Mouse (Mus musculus) intestine, embryonic 16.5 days (tissue): Measurements from ENCODE around the gene Mxra7. TPM values are rescaled to one million over a fixed set of nuclear protein-coding genes. Genes with fewer than 3 reads are reported as not detected.
A peak's percentile ranks its signal among the peaks of the same experiment; 100 is the strongest.

ENCODE experiments used
- ATAC-seq: fragments of 200-750 bp; cut with Nextera tagmentation; 2 replicates; pipeline ENCODE4 v1.8.0; 2017; ENCODE audit warnings: moderate TSS enrichment, moderate library complexity
- H3K27ac ChIP-seq: fragments of 300-500 bp; sonication (generic); 2 replicates; pipeline ENCODE4 v1.5.1; 2014; ENCODE audit warnings: mild to moderate bottlenecking, low read length
- H3K27me3 ChIP-seq: fragments of 300-500 bp; sonication (generic); replicated peaks from 2 replicates; pipeline ENCODE4 v1.6.1; 2014; ENCODE audit warnings: low read length, control low read depth, mixed read lengths; ENCODE audit not compliant: control insufficient read depth, insufficient read depth
- H3K36me3 ChIP-seq: fragments of 300-500 bp; sonication (generic); 2 replicates; pipeline ENCODE4 v1.6.1; 2014; ENCODE audit warnings: low read length, control low read depth; ENCODE audit not compliant: control insufficient read depth, insufficient read depth
- H3K4me1 ChIP-seq: fragments of 300-500 bp; sonication (generic); 2 replicates; pipeline ENCODE4 v1.6.1; 2014; ENCODE audit warnings: low read length, control low read depth, mixed read lengths; ENCODE audit not compliant: control insufficient read depth, insufficient read depth
- H3K4me2 ChIP-seq: fragments of 300-500 bp; sonication (generic); 2 replicates; pipeline ENCODE4 v1.6.1; 2014; ENCODE audit warnings: low read depth, low read length, control low read depth
- H3K4me3 ChIP-seq: fragments of 300-500 bp; sonication (generic); 2 replicates; pipeline ENCODE4 v1.5.1; 2014; ENCODE audit warnings: mild to moderate bottlenecking, low read length
- H3K9ac ChIP-seq: fragments of 300-500 bp; sonication (generic); 2 replicates; pipeline ENCODE4 v1.6.1; 2014; ENCODE audit warnings: low read depth, low read length
- H3K9me3 ChIP-seq: fragments of 300-500 bp; sonication (generic); 2 replicates; pipeline ENCODE4 v1.6.1; 2016; ENCODE audit warnings: low read length, control low read depth; ENCODE audit not compliant: control insufficient read depth
- WGBS: fragments of 180-500 bp; shearing (Covaris S2); extraction: QIAGEN DNeasy Blood & Tissue Kit; methylation state at CpG from one replicate; pipeline ENCODE4 v1.1.7; 2014; 5-methylcytosine and 5-hydroxymethylcytosine counted together
- polyA plus RNA-seq: library from polyadenylated mRNA; unstranded; fragments of >200 nt; fragmentation: Nextera tagmentation; extraction: Ambion mirVana; gene quantifications from 2 replicates; pipeline ENCODE4 v1.2.1, GENCODE M21; 2015

Mxra7 gene
- polyA plus RNA-seq, 1 experiment from 2014 or later, result 20.6 TPM

- no peak overlapping the region for H3K4me3 ChIP-seq
- H3K27ac ChIP-seq, result no peak overlapping the region
- H3K36me3 ChIP-seq, result peaks cover 5% of the 10 kb centered on the region; the same call in 1 of the 2 replicates
- WGBS, result 71% methylated on average over 5 of the region's 5 CpGs
- no peak for ATAC-seq
- no peaks in the 10 kb centered on the region for H3K9me3 ChIP-seq
- H3K4me1 ChIP-seq, result peaks cover 14% of the 10 kb centered on the region; the same call in 1 of the 2 replicates
- H3K4me2 ChIP-seq, result no peak overlapping the region
- no peak overlapping the region for H3K9ac ChIP-seq
- no peaks in the 10 kb centered on the region for H3K27me3 ChIP-seq
Observed at GRCm38 (mm10) chr11:116848086-116848876, 20.4 kb upstream of the Mxra7 start.

GRCm38 (mm10) chr11:116847187-116848085, 19.6 kb upstream of the Mxra7 start:
- Histone ChIP-seq H3K27ac (no peak overlapping the region), H3K27me3 (no peaks in the 10 kb centered on the region), H3K4me1 (peaks cover 14% of the 10 kb centered on the region; the same call in 1 of the 2 replicates), H3K9me3 (no peaks in the 10 kb centered on the region), H3K36me3 (peaks cover 5% of the 10 kb centered on the region; the same call in 1 of the 2 replicates), H3K4me3 (no peak overlapping the region), H3K9ac (no peak overlapping the region), H3K4me2 (no peak overlapping the region)
- WGBS, result 90% methylated on average over 3 of the region's 3 CpGs
- ATAC-seq, result no peak

- ATAC-seq, result no peak
Observed at GRCm38 (mm10) chr11:116846593-116847181, 18.8 kb upstream of the Mxra7 start.

DNA sequence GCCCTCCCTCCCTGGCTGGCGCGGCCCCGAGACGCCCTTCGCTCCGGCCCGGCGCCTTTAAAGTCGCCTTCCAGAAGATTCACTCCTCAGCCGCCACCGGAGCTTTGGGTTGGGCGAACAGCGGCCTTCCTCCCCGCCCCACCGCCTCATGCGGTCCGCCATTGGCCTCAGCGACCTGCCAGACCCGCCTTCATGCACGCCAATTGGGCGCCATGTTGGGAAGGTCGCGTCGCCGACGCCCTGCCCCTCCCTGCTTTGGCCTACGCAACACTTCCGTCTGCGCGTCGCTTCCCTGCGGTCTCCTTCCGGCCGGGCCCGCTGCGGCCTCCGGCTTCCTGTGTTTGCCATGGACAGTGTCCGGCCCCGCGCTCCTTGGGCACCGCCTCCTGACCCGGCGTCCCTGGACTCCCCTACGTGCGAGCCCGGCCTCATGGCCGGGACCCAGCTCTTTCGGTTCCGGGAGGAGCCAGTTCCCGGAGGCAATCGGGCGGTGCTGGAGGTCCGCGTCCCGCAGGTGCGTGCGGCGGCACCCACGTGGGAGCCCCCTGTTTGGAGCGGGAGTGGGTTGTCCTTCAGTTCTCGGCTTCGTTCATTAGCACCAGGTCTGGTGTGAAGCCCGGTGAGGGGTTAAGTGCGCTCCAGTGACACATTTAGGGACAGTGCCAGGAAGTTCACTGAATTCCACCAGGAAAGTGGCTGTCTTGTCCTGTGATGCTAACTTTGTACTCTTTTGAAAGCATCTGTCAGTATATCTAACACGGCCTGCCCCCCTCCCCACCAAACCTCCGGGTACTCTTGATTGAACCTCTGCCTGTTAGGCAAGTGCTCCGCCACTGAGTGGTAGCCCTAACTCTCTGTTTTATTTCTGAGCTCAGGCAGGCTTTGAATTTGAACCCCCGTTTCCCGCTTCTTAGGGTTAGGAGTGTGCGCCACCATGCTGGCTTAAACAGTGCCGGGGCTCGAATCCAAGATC, 15.7 kb upstream of the Mxra7 start, which contains the start of the genes Mettl23 and Jmjd6:
Gene Mettl23, plus strand, starts transcription at position 18 of the 973 bp plus-strand sequence.
Gene Jmjd6, minus strand, starts transcription at position 189 of the 973 bp plus-strand sequence.
- Histone ChIP-seq H3K9ac (peak within 1 kb of the TSS; percentile 96), H3K4me2 (peak within 1 kb of the TSS; percentile 82), H3K4me1 (peaks cover 39% of the 10 kb centered on the region), H3K4me3 (peak within 1 kb of the TSS; percentile 84), H3K9me3 (no peaks in the 10 kb centered on the region), H3K27ac (peak within 1 kb of the TSS; percentile 100), H3K36me3 (peaks cover 19% of the 10 kb centered on the region; the same call in 1 of the 2 replicates), H3K27me3 (no peaks in the 10 kb centered on the region)
- ATAC-seq, result peak; percentile 96
- WGBS, result under 1% methylated on average over 72 of the region's 72 CpGs

More at GRCm38 (mm10) chr11:116846593-116847181, 18.8 kb upstream of the Mxra7 start:
- H3K4me3 ChIP-seq, result no peak overlapping the region
- peaks cover 5% of the 10 kb centered on the region; the same call in 1 of the 2 replicates for H3K36me3 ChIP-seq
- H3K27me3 ChIP-seq, result no peaks in the 10 kb centered on the region
- no peak overlapping the region for H3K9ac ChIP-seq
- H3K4me1 ChIP-seq, result peaks cover 14% of the 10 kb centered on the region; the same call in 1 of the 2 replicates
- H3K27ac ChIP-seq, result no peak overlapping the region
- no peak overlapping the region for H3K4me2 ChIP-seq
- WGBS, result 84% methylated on average over 4 of the region's 4 CpGs
- no peaks in the 10 kb centered on the region for H3K9me3 ChIP-seq

DNA sequence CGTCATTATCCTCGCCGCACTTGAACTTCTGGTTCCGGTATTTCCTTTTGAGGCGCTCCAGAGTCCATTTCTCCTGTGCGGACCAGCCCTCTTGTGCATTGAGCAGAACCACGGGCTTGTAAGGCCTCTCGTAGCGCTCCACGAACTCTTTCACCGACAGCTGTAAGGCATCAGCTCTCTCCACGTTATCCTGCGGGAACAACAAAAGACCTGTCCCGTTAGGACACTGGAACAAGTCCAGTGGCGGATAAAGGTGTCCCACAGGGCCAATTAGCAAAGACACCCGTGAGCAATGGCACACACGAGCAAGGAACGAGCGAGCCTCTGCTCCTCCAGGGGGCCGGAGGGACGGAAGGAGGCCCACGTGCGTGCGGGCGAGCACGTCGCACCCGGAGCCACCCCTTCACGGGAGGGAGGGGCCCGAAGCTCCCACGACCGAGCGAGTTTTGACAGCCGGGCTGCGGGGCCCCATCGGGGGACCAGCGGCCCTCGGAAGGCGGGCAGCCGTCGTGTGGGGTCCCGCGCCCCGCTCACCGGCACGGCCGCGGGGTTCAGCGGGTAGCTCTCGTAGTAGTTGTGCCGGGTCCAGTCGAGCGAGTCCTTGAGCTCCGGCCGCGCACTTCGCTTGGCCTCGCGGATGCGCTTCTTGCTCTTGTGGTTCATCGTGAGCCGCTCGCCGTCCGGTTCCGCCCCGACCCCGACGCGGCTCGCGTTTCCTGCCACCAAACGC, 14.8 kb upstream of the Mxra7 start:
- Histone ChIP-seq H3K4me3 (peak overlapping the region; percentile 84), H3K36me3 (peaks cover 19% of the 10 kb centered on the region; the same call in 1 of the 2 replicates), H3K27ac (peak overlapping the region; percentile 100), H3K4me2 (peak overlapping the region; percentile 74), H3K27me3 (no peaks in the 10 kb centered on the region), H3K9ac (peak overlapping the region; percentile 96), H3K4me1 (peaks cover 42% of the 10 kb centered on the region), H3K9me3 (no peaks in the 10 kb centered on the region)
- peak; percentile 63 for ATAC-seq
- WGBS, result under 1% methylated on average over 71 of the region's 73 CpGs

DNA sequence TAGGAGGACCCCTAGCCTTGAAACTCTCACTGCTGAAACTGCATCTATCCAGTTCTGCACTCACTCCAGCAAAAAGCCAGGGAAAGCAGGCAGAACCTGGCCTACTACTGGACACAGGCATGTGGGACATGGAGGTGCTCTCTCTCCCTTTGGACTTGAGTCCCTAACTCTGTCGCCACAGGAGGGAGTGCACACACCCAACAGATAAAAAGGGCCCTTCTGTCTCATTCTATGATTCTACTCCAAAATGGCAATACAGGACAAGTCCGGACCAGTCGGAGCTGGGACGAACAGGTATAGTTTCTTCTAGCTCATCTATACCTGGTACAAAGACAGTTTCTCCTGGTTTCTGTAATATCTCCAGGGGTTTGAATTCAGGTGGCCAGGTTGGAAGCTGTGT, 12.9 kb upstream of the Mxra7 start:
- H3K4me2 ChIP-seq, result peak overlapping the region; percentile 74
- H3K4me1 ChIP-seq, result peaks cover 37% of the 10 kb centered on the region
- no peaks in the 10 kb centered on the region for H3K9me3 ChIP-seq
- H3K36me3 ChIP-seq, result peaks cover 23% of the 10 kb centered on the region
- peak overlapping the region; percentile 96 for H3K9ac ChIP-seq
- H3K4me3 ChIP-seq, result peak overlapping the region; percentile 84
- H3K27me3 ChIP-seq, result no peaks in the 10 kb centered on the region
- 83% methylated on average over 4 of the region's 4 CpGs for WGBS
- 0 out of 2 replicates have a peak overlapping the region, but pooled peaks have one; percentile 1 for H3K27ac ChIP-seq
- ATAC-seq, result no peak

DNA sequence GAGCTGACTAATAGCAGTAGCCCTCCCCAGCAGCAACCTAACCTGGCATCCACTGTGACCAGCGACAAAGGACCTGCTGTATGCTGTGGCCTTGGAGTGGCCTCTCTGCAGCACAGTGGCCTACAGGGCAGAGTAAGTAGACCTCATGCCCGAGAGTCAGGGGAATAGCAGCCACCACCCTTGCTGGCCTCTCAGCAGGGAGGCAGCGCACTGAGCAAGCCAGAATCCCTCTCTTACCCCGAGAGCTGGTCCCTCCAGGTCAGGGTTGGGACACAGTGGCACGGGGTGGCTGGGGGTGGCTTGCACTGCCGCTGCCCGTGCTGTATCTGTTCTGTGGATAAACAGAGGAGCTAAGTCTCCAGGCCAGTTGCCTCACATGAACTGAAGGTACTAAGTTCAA, 11.8 kb upstream of the Mxra7 start:
- ATAC-seq, result no peak
- H3K4me2 ChIP-seq, result peak overlapping the region; percentile 8; the same call in 1 of the 2 replicates
- no peaks in the 10 kb centered on the region for H3K9me3 ChIP-seq
- H3K4me3 ChIP-seq, result peak overlapping the region; percentile 9; the same call in 1 of the 2 replicates
- H3K27me3 ChIP-seq, result no peaks in the 10 kb centered on the region
- H3K27ac ChIP-seq, result 0 out of 2 replicates have a peak overlapping the region, but pooled peaks have one; percentile 12
- H3K4me1 ChIP-seq, result peaks cover 36% of the 10 kb centered on the region
- peak overlapping the region; percentile 41; the same call in 1 of the 2 replicates for H3K9ac ChIP-seq
- WGBS, result 67% methylated on average over 7 of the region's 7 CpGs
- H3K36me3 ChIP-seq, result peaks cover 23% of the 10 kb centered on the region
